Mouse (Mus musculus): Measurements from ENCODE around the gene Gm10985. TPM values are rescaled to one million over a fixed set of nuclear protein-coding genes. Genes with fewer than 3 reads are reported as not detected.

Gene Gm10985
- total RNA-seq (2017): not detected in 2 replicates

DNA sequence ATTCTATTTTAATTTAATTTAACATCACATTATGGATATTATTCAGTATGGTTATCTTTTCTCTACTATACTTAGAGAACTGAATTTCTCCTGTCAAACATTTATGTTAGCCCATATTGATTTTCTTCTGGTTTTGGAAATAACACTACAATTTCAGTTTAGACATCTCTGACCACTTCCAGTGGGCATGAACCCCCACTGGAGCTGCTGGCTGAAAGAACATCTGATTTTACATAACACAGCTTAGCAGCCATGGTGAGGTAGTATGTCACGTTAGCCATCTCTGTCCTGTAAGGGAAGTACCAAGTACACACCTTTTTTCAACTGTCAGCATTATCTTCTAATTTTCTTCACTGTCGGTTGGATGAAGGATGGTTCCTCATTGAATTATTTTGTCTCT, at the start of gene Gm10985:
Gene Gm10985 (plus strand): TSS at position 301 of the 400 bp plus-strand sequence.
- ATAC-seq (ENCODE audit: extremely low read depth, insufficient number of reproducible peaks, low FRiP score, poor library complexity, severe bottlenecking): no peak

DNA sequence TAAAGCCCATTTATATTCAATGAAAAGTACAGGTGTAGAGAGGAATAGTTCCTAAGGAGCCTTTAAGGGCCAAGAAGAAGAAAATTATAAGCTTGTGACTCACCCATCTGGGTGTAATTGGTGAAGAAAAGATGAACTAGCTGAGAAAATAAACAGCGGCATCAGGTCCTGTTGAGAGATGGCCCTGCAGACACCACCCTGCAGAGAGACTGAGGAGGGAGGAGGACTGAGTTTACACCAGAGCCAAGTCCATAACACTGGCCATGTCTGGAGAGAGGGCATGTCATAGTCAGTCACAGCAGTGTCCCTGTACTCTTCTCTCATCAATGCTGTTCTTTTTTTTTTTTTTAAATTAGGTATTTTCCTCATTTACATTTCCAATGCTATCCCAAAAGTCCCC, 48.0 kb upstream of the Gm10985 start:
- no peak for ATAC-seq (ENCODE audit: extremely low read depth, insufficient number of reproducible peaks, low FRiP score, poor library complexity, severe bottlenecking)

DNA sequence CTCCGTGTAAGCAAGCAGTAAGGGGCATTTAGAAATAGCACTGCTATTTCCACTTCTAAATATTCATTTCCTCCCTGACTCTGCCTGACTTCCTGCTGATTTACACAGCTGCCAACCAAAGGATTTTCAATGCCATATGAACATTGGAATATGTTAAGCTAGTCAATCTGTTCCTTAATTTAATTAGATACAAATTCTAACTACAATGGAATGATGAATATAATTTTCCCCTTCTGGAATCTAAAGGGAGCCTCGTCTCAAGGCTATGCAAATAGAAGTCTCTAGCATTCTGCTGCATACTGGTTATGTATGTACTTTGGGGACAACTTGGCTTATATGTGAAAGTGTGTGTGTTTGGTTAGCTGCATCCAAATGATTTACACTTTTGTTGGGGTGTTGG, 45.2 kb upstream of the Gm10985 start:
- no peak for ATAC-seq (ENCODE audit: extremely low read depth, insufficient number of reproducible peaks, low FRiP score, poor library complexity, severe bottlenecking)

DNA sequence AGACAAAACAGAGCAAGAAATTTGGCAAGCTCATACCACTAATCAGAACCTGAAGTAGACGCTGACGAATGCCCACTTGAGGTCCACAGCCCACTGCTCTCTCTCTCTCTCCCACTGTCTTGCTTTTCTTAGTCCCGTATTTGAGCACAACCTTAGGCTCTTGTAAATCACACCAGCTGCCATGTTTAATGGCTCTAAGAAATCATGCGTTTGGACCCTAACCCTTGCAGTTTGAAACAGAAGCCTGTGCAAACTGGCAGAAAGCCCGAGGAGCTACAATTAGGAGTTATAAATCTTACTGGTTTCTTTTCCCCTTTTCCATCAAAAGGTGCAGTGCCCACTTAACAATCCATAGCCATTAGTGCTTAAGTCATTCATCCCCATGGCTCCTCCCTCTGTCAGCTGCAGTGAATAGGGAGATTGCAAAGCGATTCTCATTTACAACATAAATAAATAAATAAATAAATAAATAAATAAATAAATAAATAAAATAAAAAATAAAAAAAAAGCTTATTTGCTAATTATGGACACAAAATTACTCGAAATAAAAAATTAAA, 31.4 kb upstream of the Gm10985 start:
- ATAC-seq (ENCODE audit: extremely low read depth, insufficient number of reproducible peaks, low FRiP score, poor library complexity, severe bottlenecking): no peak

DNA sequence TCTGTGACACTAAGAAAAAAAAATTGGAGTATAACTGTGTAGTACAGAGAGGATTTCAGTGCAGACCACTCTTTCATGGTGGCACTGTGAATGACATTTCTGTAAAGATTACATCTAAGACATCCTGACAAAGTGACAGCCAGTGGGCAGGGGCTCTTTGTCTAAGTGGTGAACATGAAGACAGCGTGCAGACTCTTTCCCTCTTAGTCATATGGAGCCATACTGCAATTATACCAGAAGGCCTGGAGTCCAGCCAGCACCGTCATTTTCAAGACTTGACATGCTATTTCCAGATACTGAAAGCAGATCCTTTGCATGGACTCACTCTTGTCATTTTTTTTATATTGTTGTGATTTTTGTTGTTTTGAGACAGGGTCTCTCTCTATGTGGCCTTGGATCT, 10.6 kb upstream of the Gm10985 start:
- ATAC-seq (ENCODE audit: extremely low read depth, insufficient number of reproducible peaks, low FRiP score, poor library complexity, severe bottlenecking): no peak

DNA sequence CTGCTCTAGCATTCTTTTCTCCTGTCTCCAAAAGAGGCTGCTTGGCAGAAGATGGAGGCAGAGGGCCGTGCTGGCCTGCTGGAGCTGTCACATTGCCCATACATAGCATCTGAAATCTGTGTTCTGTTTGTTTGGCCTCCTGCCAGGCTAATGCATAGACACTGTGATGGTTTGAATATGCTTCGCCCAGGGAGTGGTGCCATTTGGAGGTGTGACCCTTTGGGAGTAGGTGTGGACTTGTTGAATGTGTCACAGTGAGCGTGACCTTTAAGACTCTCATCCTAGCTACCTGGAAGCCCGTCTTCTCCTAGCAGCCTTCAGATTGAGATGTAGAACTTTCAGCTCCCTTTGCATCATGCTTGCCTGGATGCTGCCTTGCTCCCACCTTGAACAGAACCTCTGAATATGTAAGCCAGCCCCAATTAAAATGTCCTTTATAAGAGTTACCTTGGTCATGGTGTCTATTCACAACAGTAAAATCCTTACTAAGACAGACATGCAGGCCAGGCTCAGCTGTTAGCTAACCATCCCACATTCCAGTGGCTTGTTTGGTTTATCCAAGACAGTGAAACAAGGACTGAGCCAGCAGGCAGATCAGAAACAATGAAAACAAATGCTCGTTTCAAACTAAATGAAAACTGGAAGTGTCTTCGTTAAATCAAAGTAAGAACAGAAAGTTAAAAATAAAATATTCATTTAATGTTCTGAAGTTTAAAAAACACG, 1.5 kb downstream of the Gm10985 start:
- ATAC-seq (ENCODE audit: extremely low read depth, insufficient number of reproducible peaks, low FRiP score, poor library complexity, severe bottlenecking): no peak

DNA sequence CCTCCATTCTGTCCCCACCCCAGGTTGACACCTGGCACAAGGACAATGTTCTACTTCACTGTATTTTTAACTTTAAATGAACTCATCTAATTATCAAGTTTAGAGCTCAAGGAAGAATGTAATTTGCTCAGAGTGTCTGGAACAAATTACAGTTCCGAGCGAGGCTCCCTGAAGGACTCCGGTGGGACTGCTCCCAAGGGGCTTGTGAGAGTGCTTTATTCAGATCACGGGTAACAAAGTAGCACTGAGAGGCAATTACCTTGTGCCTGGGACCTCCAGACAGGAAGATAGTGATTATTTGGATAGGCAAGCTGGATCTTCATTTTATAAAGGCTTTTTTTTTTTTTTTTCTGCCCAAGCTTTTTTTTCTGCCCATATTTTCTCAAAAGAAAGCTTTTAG, 2.8 kb downstream of the Gm10985 start:
- no peak for ATAC-seq (ENCODE audit: extremely low read depth, insufficient number of reproducible peaks, low FRiP score, poor library complexity, severe bottlenecking)

DNA sequence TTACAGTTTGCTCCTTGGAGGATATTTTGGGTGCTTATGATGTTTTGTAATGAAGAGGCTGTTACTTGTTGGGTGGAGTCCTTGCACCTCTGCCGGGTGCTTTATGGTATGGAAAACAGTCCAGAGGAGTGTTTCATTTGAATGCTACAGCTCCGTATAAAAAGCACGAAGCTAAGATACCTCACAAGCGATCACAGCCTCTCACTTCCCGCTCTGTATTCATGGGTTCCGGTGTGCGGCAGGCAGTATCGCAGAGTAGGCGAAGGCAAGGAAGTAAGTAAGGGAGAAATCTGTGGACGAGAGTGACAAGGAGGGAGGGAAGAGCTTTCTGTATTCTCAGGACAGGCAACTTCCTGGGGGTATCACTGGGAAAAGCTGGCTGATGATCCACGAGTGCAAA, 3.4 kb downstream of the Gm10985 start:
- no peak for ATAC-seq (ENCODE audit: extremely low read depth, insufficient number of reproducible peaks, low FRiP score, poor library complexity, severe bottlenecking)

DNA sequence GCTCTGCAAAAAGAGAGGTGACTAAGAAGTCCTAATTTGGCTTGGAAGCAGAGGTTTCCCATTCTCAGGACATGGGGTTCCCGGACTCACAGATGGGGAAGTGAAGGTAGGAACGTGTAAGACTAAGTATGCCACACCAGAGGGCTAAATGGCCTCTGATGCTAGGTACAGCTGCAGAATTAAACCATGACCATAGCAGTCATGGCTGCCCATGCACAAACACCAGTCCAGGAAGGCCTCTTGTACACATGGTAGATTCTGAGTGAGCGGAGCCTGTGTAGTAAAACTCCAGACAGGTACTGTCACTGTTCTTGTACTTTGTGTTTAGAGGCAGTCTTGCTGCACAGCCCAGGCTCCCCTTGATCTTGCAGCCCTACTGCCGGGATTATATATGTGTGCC, 9.4 kb downstream of the Gm10985 start:
- ATAC-seq (ENCODE audit: extremely low read depth, insufficient number of reproducible peaks, low FRiP score, poor library complexity, severe bottlenecking): no peak

DNA sequence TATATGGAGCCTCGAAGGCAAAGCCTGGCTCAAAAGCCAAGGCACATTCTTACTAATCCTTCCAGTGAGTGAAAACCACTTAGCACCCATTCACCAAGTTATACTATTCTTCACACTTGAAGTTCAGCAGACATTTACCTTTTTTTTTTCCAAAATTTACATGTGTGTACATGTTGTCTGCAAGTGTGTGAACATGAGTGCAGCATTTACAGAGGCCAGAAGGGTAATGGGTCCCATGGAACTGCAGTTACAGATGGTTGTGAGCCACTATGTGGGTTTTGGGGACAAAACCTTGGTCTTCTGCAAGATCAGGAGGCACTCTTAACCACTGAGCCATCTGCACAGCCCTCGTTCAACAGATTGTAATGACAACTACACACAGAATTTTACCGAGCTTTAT, 9.9 kb downstream of the Gm10985 start:
- no peak for ATAC-seq (ENCODE audit: extremely low read depth, insufficient number of reproducible peaks, low FRiP score, poor library complexity, severe bottlenecking)

DNA sequence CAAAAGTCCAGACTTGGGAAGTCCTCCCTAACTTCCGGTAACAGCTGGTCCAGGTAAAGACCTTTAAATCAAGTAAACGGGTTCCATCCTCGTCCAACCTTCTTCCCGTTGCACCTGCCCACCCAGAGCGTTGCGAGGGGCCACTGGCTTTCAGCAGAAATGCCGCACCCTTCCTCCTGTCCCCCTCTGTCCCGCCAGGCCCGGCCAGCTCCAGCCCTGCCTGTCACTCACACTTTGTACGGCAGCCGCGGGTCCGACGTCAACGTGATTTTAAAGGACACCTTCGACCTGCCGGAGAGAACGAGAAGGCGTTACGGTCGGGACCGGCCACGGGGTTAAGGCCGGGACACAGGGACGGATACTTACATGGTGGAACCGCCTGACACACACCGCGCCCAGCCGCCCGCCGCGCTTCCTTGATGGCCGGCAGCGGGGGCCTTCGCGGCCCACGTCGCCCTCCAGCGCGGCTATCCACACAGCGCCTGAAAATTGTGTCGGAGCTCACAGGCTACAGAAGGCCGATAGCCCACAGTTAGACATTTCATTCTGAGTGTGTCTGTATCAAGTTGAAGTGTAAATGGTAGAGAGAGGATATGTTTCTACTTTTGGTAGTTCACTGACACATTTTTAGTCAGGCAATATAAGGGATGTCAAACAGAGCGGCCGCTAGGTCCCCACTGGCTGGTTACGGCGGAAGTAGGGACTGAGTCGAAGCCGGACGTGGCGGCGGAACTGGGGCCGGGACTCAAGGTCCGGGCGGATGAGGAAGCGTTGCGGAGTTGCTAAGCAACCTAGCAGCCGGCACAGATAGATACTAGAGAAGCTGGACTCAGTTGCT, 18.7 kb downstream of the Gm10985 start, which contains the start of gene Ufm1:
Gene Ufm1 (minus strand): TSS at position 448 of the 838 bp plus-strand sequence.
- ATAC-seq (ENCODE audit: extremely low read depth, insufficient number of reproducible peaks, low FRiP score, poor library complexity, severe bottlenecking): peak; percentile 99

DNA sequence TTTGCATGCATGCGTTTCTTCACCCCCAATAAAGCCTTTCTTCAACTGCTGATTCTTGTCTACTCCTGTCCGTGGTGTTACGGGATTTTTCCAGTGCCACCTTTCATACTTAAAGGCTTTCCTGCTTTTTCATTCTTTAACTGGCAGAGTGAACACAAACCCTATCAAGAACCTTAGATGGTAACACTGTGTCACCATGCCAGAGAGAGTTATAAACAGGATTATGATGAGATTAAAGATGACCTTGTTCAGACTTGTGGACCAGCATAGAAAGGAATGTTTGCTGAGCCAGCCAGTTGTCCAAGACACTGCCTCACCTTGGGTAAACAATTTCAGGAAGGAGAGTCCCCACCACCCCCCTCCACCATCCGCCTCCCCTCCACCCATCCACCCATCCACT, 23.3 kb downstream of the Gm10985 start:
- ATAC-seq (ENCODE audit: extremely low read depth, insufficient number of reproducible peaks, low FRiP score, poor library complexity, severe bottlenecking): no peak

DNA sequence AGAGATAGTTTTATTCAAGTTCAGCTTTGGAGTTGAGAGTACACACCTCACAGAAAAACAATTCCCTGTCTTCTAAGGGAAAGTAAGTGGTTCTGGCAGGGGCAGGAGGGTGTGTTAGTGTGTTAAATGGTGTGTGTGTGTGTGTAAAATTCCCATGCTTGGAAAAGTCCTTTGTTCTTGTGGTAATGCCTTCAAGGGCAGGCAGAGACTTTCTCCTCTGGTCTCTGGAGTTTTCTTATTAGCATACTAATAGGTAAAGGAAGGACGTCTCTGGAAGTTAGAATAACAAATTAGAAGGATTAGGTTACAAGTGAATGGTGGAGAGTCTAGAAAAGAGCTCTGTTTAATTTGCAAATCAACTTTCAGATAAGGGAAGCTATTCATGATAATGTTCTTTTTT, 24.4 kb downstream of the Gm10985 start:
- ATAC-seq (ENCODE audit: extremely low read depth, insufficient number of reproducible peaks, low FRiP score, poor library complexity, severe bottlenecking): no peak

DNA sequence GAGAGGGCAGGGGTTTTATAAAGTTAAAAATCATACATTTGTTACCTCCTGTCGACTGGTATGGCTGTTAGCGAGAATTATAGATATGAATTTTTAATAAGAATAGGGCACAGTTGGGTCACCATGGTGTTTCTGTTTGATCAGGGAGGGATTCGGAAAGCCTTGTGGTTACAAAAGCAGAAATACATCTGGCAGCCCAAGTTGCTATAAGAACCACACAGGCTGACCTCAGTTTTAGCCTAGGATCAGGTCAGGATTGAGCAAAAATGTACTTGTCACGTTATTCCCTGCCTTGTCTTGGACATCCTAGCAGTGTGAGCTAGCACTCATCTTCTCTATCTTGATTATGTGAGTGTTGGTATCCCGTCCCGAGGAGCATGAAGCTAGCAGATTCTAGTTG, 25.6 kb downstream of the Gm10985 start:
- ATAC-seq (ENCODE audit: extremely low read depth, insufficient number of reproducible peaks, low FRiP score, poor library complexity, severe bottlenecking): no peak

DNA sequence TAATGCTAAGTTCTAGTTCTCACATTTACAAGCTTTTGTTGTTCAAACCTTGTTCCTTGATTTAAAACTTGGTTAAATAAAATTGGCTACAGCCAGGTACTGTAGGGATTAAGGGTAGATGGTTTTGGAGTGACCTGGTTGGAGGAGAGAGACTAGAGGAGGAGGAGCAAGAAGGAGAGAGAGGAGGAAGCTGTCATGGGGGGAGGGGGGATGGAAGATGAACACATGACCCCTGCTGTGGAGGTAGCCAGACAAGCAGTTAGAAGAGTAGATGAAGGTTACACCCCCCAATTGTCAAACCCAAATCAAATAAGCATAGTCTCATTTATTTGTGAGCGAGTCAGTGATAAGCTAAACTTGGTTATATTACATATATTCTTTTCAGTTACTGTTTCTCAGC, 26.7 kb downstream of the Gm10985 start:
- no peak for ATAC-seq (ENCODE audit: extremely low read depth, insufficient number of reproducible peaks, low FRiP score, poor library complexity, severe bottlenecking)

DNA sequence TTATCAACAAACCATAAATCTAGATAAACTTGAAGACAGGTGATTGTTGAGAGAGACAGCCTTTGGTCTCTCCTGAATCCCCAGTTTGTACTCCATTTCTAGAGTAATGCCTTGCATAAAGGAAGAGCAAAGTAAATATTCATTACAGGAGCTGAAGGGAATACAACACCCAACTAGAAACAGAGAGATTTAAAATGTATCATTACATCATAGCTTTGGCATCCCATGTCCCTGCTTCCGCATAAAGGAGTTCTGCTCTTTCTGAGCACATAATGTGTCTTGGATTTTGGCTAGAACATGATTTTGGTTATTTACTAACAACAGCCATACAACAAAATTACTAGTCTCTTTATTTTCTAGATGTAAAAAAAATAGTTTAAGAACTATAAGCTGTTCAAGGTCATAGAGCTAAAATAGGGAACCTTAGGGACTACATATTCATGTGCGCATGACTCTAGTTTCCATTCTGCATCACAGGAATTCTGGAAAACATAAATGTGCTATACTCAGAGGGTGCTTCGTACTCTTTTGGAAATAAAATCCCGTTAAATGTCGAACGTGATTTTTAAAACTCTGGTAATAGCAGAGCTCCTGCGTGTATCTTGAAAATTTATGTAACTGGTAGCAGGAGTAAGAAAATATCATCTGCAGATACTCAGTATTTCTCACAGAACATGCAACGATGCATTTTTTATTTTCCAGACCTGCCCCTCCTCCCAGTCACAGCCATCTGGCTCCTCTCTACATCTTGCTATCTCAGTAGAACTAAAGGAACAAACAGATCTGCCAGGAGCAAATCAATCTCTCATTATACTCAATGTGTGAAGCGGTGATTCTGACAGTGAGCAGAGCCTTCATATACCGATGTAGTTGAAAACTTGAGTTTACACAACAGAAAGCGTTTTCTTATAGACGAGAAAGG, 46.0 kb downstream of the Gm10985 start:
- no peak for ATAC-seq (ENCODE audit: extremely low read depth, insufficient number of reproducible peaks, low FRiP score, poor library complexity, severe bottlenecking)

Measured in neutrophil, adult 5-6 weeks (primary cell).